Mouse (Mus musculus): ENCODE results near the gene Tspan9.

DNA sequence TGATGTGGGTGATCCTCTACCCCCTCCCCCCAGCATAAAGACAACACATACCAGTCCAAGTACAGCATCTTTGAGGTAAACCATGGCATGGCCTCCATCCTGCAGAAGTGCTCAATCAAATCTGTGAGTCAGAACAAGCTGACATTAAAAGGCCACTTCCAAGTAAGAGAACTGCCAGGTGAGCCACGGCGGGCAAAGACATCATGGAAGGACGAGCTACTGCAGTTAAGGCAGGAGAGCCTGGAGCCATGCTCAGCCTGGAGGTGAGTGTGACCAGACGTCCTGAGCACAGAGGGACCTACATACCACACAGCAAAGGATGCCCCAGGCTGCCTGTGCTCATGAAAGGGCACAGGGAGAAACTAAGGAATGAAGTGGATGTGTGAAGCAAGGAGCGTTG lies 61.6 kb downstream of the Tspan9 start:
- TF ChIP-seq FLI1 (IDR thresholded peaks at IDR 0.05; ENCODE audit: low read length) (no peak), GATA1 (IDR thresholded peaks at IDR 0.05; ENCODE audit: borderline replicate concordance, low read length) (no peak)
